Mouse (Mus musculus): ENCODE results near the gene Tmem184b.

The Tmem184b gene

DNA sequence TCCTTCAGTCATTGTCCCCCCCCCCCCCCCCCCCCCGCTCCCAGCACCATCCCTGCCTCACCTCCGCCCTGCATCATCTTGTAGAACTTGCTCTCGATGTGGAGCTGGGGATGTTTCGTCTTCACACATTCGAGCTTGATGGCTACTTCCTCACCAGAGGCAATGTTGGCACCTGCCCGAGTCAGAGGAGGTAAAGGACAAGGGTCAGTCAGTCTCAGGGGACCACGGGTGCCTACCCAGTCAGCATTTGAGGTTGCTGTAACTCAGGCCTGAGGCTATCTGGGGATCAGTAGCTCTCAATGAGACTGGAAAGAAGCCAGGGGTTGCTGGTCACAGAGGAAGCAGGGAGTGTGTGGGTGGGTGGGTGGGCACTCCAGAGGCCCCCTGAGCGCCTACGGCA lies 26.6 kb upstream of the Tmem184b start:
- DNase-seq (ENCODE audit: low spot score) = no peak

DNA sequence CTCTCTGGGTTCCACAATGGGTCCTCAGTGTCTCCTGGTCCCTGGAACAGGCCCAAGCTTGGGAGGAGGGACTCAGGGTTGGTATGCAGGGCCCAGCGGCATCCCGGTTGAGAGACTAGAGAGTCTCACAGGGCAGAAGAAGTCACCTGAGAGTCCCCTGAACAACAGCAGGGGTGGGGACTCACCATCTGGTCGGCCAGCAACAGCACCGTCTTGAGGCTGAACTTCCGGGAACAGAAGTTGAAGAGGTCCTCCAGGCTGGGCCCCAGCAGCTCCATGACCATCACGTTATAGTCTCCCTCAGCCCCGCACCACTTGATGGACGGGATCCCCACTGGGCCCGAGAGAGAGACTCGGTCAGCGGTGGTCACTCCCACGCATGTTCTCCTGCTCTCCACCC lies 26.2 kb upstream of the Tmem184b start:
- DNase-seq (ENCODE audit: low spot score) = no peak

- DNase-seq (ENCODE audit: low spot score) = no peak
Observed at GRCm38 (mm10) chr15:79428616-79429015, 25.2 kb upstream of the Tmem184b start.

DNA sequence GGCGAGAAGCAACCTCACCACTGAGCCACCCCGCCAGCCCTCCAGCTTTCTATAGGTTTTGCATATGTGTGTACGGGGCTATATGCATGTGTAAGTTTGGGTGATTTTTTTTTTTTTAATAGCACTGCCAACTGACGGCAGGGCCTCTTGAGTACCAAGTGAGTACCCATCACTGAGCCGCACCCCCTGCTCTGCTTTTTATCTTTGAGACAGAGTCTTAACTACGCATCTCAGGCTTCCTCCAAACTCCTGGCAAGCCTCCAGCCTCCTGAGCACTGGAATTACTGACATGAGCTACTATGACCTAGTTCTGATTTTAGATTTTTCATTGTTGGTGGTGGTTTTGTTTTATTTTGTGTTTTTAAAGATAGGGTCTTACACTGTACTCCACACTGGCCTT lies 24.1 kb upstream of the Tmem184b start:
- DNase-seq (ENCODE audit: low spot score) = no peak

DNA sequence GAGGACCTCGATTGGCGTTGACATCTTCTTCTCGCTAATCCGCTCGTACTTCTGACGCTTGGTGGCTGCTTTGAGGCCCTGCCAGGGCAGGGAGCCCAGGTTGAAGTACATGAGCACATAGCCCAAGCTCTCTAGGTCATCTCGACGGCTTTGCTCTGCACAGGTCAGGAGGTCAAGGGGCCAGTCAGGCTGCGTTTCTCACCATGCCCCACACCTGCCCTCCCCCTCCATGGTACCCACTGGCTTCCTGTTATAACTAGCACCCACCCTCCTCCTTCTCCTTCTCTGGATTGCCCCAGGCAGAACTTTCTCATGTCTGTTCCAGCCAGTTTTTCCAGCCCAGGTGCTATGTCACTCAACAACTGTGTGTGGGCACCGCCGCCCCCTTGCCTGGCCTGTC lies 22.1 kb upstream of the Tmem184b start:
- DNase-seq (ENCODE audit: low spot score) = no peak

- DNase-seq (ENCODE audit: low spot score) = no peak
Observed at GRCm38 (mm10) chr15:79424602-79425001, 21.2 kb upstream of the Tmem184b start.

DNA sequence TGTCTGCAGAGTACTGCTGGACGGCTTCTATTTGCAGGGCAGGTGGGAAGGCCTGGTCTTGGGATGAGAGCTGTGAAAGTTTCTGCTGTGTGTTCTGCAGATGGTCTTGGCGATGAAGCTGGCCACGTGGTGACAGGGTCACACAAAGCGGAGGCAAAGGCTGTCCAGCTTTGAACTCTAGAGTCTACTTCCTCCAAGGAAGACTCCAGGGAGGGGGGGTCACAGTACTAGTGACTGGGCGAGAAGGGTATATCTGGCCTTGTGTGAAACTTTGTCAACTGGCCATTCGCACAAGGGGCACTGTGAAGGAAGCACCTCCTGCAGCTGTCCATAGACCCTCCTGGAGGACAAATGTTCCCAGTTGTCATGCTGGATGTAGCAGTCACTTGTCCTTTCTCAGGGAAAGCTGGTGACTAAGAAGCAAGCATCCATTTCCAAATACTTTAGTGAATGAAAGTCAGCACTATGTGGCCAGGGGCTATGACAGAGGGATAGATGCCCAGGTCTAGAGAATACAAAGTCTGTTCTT lies 19.4 kb upstream of the Tmem184b start:
- DNase-seq (ENCODE audit: low spot score) = no peak

DNA sequence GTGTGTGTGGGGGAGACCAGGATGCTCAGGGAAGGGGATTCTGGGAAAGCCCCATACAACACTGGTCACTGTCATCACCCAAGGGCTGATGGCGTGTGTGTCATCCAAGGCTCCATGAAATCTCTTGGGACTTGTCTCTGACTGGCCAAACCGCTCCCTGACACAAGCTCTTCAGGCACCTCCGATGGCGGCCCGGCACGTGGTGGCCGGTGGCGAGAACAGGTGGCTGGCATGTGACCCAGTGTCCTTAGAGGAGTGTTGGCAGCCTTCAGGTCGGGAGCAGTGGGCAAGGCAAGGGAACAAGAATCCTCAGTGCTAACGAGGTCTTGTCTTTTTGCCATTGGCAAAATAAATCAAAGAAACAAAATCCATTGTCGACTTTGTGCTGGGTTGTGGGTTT lies 15.3 kb upstream of the Tmem184b start:
- DNase-seq (ENCODE audit: low spot score) = no peak

DNA sequence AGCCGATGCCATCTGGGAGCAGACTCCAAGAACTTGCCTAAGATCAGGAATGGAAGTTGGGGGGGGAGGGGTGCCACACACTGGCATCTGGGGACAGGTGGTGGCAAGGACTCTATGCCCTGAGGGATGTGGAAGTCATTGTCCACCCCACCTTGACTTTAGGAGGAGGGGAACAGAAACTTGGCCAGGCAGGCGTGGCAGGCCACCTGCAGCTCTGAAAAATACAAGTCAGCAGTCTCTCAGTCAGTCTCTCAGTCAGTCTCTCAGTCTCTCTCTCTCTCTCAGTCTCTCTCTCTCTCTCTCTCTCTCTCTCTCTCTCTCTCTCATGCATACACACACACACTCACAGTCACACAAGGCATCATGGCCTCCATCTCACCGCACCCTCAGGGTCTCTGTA lies 14.9 kb upstream of the Tmem184b start:
- DNase-seq (ENCODE audit: low spot score) = no peak

GRCm38 (mm10) chr15:79417379-79417778 lies 14.0 kb upstream of the Tmem184b start:
- DNase-seq (ENCODE audit: low spot score) = no peak

DNA sequence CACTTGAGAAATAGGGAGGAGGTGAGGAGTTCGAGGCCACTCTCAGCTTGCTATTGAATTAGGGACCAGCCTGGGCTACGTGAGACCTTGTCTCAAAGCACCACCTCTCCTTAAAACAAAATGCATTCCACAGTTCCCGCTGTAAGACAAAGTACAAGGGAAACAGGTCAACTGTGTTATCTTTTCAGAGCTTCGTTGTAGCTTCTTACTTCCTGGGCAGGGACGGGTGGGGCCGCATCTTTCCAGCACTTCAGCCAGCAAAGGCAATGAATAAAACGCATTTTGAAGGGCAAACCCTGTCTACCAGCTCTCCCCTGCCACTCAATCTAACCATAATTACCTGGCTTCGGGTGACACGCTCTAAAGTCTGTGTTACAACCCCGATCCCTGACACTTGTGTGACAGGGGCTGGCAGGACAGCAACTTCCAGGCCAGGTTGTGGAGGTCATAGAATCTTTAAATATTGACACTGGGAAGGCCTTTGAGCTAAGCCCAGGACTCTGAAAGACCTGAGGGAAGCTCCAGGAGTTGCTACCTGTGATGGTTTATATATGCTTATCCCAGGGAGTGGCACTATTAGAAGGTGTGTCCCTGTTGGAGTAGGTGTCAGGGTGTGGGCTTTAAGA lies 13.2 kb upstream of the Tmem184b start:
- DNase-seq (ENCODE audit: low spot score) = no peak

DNA sequence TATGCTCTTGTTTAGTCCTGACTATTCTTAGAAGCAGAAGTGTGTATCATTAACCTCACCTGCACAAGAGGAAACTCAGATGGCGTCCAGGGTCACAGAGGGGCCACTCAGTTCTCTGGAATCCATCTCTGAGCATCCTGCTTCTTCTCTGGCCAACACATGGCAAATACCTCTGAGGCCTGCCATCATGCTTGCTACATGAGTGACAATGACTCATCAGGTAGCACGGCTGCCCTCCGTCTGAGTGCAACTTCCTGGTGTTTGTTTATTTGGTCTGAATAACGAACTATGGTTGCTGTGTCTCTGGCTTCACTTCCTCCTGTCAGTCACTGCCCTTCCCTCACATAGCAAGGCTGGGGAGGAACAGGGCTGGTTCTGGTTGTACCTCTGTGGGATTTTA lies 11.1 kb upstream of the Tmem184b start:
- DNase-seq (ENCODE audit: low spot score) = no peak

GRCm38 (mm10) chr15:79413802-79414201 lies 10.4 kb upstream of the Tmem184b start:
- no peak for DNase-seq (ENCODE audit: low spot score)

DNA sequence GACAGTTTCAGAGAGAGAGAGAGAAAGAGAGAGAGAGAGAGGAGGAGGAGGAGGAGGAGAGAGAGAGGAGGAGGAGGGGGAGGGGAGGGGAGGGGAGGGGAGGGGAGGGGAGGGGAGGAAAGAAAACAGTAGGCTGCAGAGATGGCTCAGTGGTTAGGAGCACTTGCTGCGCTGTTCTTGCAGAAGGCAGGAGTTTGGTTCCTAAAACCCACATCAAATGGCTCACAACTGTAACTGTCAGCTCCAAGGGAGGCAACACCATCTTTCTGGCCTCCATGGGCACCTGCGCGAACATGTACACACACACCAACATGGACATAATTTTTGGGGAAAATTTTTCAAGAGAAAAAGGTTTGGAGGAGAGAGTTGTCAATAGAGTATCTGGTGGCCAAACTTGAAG lies 9.8 kb upstream of the Tmem184b start:
- DNase-seq (ENCODE audit: low spot score) = no peak

DNA sequence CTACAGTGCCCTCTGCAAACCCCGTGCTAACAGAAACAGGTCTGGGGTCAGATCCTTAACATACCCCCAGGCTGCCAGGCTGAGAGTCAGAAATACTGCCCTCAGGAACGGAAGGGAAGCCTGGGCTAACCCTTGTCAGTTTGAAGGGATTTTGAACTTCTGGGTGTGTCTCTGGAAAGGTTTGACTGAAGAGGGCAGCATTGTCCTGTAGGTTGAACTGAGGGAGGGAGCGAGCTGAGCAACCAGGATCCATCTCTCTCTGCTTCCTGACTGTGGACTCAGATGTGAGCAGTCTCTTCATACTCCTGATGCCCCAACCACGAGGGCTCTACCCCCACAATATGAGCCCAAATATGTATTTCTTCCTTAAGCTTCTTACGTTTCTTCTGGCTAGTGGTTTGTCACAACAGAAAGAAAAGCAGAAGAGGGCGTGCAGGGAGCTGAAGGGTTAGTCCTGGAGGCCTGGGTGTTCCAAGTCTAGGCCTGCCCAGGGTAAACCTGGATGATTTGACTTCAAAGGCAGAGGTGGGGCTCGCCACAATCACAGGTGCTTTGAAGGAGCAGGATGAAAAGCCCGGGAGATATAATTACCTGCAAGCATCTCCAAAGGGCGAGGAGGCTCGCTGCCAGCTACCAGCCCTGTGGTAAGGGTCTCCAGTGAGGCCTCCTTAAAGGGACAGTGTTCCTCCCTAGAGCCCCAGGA lies 8.1 kb upstream of the Tmem184b start:
- no peak for DNase-seq (ENCODE audit: low spot score)

DNA sequence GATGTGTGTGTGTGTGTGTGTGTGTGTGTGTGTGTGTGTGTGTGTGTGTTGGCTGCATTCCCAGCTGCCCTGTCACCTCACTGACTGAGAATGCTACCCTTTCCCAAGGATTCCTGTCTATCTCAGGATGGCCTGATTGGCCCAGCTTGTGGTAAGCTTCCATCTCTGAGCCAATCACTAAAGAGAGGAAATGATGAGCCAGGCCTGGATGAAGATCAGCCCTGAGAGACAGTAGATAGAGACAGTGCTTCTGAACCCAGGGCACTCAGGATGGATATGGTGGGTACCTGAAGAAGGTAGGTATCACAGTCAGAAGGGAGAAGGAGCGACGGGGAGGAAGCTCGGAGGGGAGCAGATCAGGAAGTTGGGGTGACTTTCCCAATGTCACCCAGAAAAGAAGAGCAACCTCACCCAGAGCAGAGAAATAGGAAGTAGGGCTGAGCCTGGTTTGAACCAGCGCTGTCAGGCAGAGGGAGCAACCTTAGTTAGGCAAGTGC lies 5.8 kb upstream of the Tmem184b start:
- DNase-seq (ENCODE audit: low spot score) = no peak

DNA sequence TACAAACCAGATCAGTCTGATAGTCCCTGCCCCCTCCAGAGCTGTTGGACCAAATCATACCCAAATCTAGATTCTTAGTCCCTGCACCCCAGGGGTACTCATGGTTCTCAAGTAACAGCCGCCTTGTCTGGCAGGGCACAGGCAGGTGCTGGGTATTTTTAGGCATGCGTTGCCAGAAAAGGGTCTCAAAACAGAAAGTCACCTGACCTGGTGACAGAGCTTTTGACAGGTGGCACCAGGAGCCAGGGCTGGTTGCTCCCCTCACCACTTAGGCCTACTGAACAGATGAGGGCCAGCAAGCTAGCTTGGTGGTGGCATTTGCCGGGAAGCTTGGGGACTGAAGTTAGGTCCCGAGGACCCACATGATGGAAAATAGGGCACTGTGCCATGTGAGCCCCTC lies 3.2 kb upstream of the Tmem184b start:
- no peak for DNase-seq (ENCODE audit: low spot score)

GRCm38 (mm10) chr15:79404277-79404676 lies 908 bp upstream of the Tmem184b start:
- DNase-seq (ENCODE audit: low spot score) = no peak

DNA sequence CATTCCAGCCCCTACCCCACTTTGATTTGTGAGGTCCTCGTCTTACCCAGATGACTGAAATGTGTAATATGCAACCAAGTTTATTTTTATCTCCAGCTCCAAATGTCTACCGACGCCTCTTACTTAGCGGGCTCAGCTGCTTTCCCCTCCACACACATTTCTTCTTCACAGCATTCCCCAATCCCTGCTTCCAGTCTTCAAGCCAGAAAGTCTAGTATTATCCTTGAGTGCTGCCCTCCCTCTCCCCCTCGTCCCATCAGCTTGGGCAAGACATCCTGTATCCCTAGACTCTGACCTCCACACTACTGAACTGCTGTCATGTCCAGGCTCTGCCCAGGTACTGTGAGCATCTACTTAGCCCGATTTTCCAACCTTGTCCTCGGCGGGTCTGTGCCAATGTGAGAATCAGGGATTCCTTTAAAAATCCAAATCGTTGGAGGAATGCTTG lies 418 bp upstream of the Tmem184b start:
- no peak for DNase-seq (ENCODE audit: low spot score)

DNA sequence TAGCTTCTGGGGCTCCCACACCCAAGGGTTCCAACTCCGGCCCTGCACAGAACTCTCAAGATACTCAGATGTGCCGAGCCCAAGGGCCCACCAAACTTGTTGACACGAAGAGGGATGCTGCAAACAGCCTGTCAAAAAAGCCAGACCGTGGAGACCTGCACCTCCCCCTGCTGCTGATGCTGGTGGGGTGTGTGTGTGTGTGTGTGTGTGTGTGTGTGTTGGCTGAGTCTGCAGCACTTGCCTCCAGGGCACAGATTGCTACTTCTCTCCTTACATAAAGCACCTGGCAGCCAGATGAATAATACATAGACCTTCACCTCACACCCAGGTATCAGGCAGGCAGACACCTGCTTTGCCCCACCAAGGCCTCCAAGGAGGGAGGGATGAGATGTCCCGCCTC lies 1.2 kb downstream of the Tmem184b start:
- no peak for DNase-seq (ENCODE audit: low spot score)

DNA sequence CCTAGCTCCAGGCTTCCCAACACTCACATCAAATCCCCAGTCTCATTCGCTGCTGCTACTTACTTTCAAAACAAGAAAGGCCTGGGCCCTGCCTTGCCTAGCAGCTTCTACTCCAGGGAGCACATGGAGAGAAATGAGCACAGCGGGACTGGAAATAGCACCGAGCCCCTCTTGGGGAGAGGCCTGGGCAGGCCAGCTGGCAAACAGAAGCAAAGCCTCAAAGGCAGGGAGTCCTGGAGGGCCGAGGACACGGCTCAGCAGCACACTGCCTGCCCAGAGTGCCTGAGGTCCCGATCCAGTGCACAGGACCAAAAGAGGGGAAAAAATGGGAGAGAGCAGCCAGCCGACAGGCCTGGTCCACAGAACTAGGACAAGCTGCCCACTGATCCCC lies 2.4 kb downstream of the Tmem184b start:
- DNase-seq (ENCODE audit: low spot score) = no peak

- DNase-seq (ENCODE audit: low spot score) = no peak
Observed at GRCm38 (mm10) chr15:79400134-79400974, 3.0 kb downstream of the Tmem184b start.

Measured in spleen, adult 12 weeks (tissue).